Mouse (Mus musculus) midbrain, embryonic 11.5 days (tissue): Measurements from ENCODE around the gene Hnrnpdl. TPM values are rescaled to one million over a fixed set of nuclear protein-coding genes. Genes with fewer than 3 reads are reported as not detected.
A peak's percentile ranks its signal among the peaks of the same experiment; 100 is the strongest.

ENCODE experiments used
- ATAC-seq: fragments of 200-750 bp; cut with Nextera tagmentation; 2 replicates; pipeline ENCODE4 v1.8.0; 2017; ENCODE audit warnings: moderate TSS enrichment, moderate library complexity; ENCODE audit not compliant: low FRiP score
- DNase-seq: peaks from one replicate; pipeline ENCODE4 v3.0.0; 2015; ENCODE audit warnings: low spot score; ENCODE audit errors: missing footprints
- H3K27ac ChIP-seq: fragments of 300-500 bp; sonication (generic); 2 replicates; pipeline ENCODE4 v1.5.1; 2014; ENCODE audit warnings: low read depth, low read length
- H3K27me3 ChIP-seq: fragments of 300-500 bp; sonication (generic); 2 replicates; pipeline ENCODE4 v1.6.1; 2014; ENCODE audit warnings: mild to moderate bottlenecking, low read length, moderate library complexity, mixed read lengths; ENCODE audit not compliant: control insufficient read depth, insufficient read depth
- H3K36me3 ChIP-seq: fragments of 300-500 bp; sonication (generic); 2 replicates; pipeline ENCODE4 v1.6.1; 2014; ENCODE audit warnings: mild to moderate bottlenecking, low read length, moderate library complexity, mixed read lengths; ENCODE audit not compliant: control insufficient read depth, insufficient read depth
- H3K4me1 ChIP-seq: fragments of 300-500 bp; sonication (generic); 2 replicates; pipeline ENCODE4 v1.6.1; 2014; ENCODE audit warnings: low read length; ENCODE audit not compliant: control insufficient read depth, insufficient read depth
- H3K4me2 ChIP-seq: fragments of 300-500 bp; sonication (generic); 2 replicates; pipeline ENCODE4 v1.6.1; 2014; ENCODE audit warnings: mild to moderate bottlenecking, moderate library complexity
- H3K4me3 ChIP-seq: fragments of 300-500 bp; sonication (generic); 2 replicates; pipeline ENCODE4 v1.5.1; 2014; ENCODE audit warnings: low read depth, low read length
- H3K9ac ChIP-seq: fragments of 300-500 bp; sonication (generic); 2 replicates; pipeline ENCODE4 v1.6.1; 2014; ENCODE audit warnings: low read length
- H3K9me3 ChIP-seq: fragments of 300-500 bp; sonication (generic); 2 replicates; pipeline ENCODE4 v1.6.1; 2016; ENCODE audit warnings: low read length; ENCODE audit not compliant: control insufficient read depth
- WGBS: fragments of 180-500 bp; shearing (Covaris S2); extraction: QIAGEN DNeasy Blood & Tissue Kit; methylation state at CpG from one replicate; pipeline ENCODE4 v1.1.7; 2014; 5-methylcytosine and 5-hydroxymethylcytosine counted together
- polyA plus RNA-seq: library from polyadenylated mRNA; unstranded; fragments of >200 nt; fragmentation: Nextera tagmentation; extraction: Ambion mirVana; gene quantifications from 2 replicates; pipeline ENCODE4 v1.2.1, GENCODE M21; 2014

The Hnrnpdl gene
- polyA plus RNA-seq, 1 experiment from 2014 or later, result 289 TPM

GRCm38 (mm10) chr5:100041272-100041671 is 1.8 kb upstream of the Hnrnpdl start:
- ATAC-seq (no peak), DNase-seq (no peak)
- 81% methylated on average over 4 of the region's 4 CpGs for WGBS
- H3K27me3 ChIP-seq, result no peaks in the 10 kb centered on the region
- H3K9ac ChIP-seq, result no peak overlapping the region
- H3K9me3 ChIP-seq, result no peaks in the 10 kb centered on the region
- peaks cover 18% of the 10 kb centered on the region for H3K4me1 ChIP-seq
- H3K36me3 ChIP-seq, result peaks cover 6% of the 10 kb centered on the region
- no peak overlapping the region for H3K27ac ChIP-seq
- no peak overlapping the region for H3K4me3 ChIP-seq
- H3K4me2 ChIP-seq, result no peak overlapping the region

- DNase-seq (peak; percentile 90), ATAC-seq (no peak)
- no peaks in the 10 kb centered on the region for H3K27me3 ChIP-seq
- WGBS, result under 1% methylated on average over 19 of the region's 19 CpGs
- peak overlapping the region; percentile 98 for H3K4me3 ChIP-seq
- H3K36me3 ChIP-seq, result peaks cover 10% of the 10 kb centered on the region
- H3K9ac ChIP-seq, result peak overlapping the region; percentile 100
- peak overlapping the region; percentile 97 for H3K27ac ChIP-seq
- H3K9me3 ChIP-seq, result no peaks in the 10 kb centered on the region
- H3K4me1 ChIP-seq, result peaks cover 23% of the 10 kb centered on the region
- H3K4me2 ChIP-seq, result peak overlapping the region; percentile 82
These were observed 869 bp upstream of the Hnrnpdl start for GRCm38 (mm10) chr5:100040281-100040784.

GRCm38 (mm10) chr5:100038714-100039601 is 506 bp downstream of the Hnrnpdl start:
- Histone ChIP-seq H3K4me2 (peak overlapping the region; percentile 62), H3K36me3 (peaks cover 17% of the 10 kb centered on the region), H3K4me1 (peaks cover 25% of the 10 kb centered on the region), H3K27me3 (no peaks in the 10 kb centered on the region), H3K9me3 (no peaks in the 10 kb centered on the region), H3K9ac (peak overlapping the region; percentile 100), H3K27ac (peak overlapping the region; percentile 97), H3K4me3 (peak overlapping the region; percentile 98)
- WGBS, result 1% methylated on average over 111 of the region's 113 CpGs
- ATAC-seq (peak; percentile 81), DNase-seq (peak; percentile 100)

- peak overlapping the region; percentile 97 for H3K27ac ChIP-seq
- no peaks in the 10 kb centered on the region for H3K9me3 ChIP-seq
- H3K9ac ChIP-seq, result peak overlapping the region; percentile 100
- peak overlapping the region; percentile 98 for H3K4me3 ChIP-seq
- under 1% methylated on average over 45 of the region's 45 CpGs for WGBS
- H3K4me2 ChIP-seq, result peak overlapping the region; percentile 97
- H3K4me1 ChIP-seq, result peaks cover 25% of the 10 kb centered on the region
- ATAC-seq, result peak; percentile 47
- no peaks in the 10 kb centered on the region for H3K27me3 ChIP-seq
- H3K36me3 ChIP-seq, result peaks cover 18% of the 10 kb centered on the region
- peak; percentile 99 for DNase-seq
These were observed 1.3 kb downstream of the Hnrnpdl start for GRCm38 (mm10) chr5:100037965-100038713.

GRCm38 (mm10) chr5:100036681-100037080 is 2.8 kb downstream of the Hnrnpdl start:
- H3K4me3 ChIP-seq, result peak overlapping the region; percentile 98
- H3K4me2 ChIP-seq, result peak overlapping the region; percentile 97
- no peaks in the 10 kb centered on the region for H3K27me3 ChIP-seq
- ATAC-seq, result no peak
- peak overlapping the region; percentile 100 for H3K9ac ChIP-seq
- WGBS, result 28% methylated on average over 7 of the region's 7 CpGs
- peaks cover 25% of the 10 kb centered on the region for H3K4me1 ChIP-seq
- peaks cover 18% of the 10 kb centered on the region for H3K36me3 ChIP-seq
- no peak for DNase-seq
- no peaks in the 10 kb centered on the region for H3K9me3 ChIP-seq
- H3K27ac ChIP-seq, result no peak overlapping the region

- Histone ChIP-seq H3K4me1 (peaks cover 23% of the 10 kb centered on the region), H3K9ac (no peak overlapping the region), H3K4me2 (peak overlapping the region; percentile 97; the same call in 1 of the 2 replicates), H3K9me3 (no peaks in the 10 kb centered on the region), H3K4me3 (peak overlapping the region; percentile 98; the same call in 1 of the 2 replicates), H3K36me3 (peaks cover 18% of the 10 kb centered on the region), H3K27me3 (no peaks in the 10 kb centered on the region), H3K27ac (no peak overlapping the region)
- WGBS, result 62% methylated on average over 7 of the region's 7 CpGs
- no peak for ATAC-seq
- no peak for DNase-seq
These were observed 3.5 kb downstream of the Hnrnpdl start for GRCm38 (mm10) chr5:100035950-100036349.

GRCm38 (mm10) chr5:100032646-100033045 is 6.8 kb downstream of the Hnrnpdl start:
- no peak overlapping the region for H3K4me2 ChIP-seq
- DNase-seq (peak; percentile 91), ATAC-seq (no peak)
- no peaks in the 10 kb centered on the region for H3K27me3 ChIP-seq
- no peak overlapping the region for H3K27ac ChIP-seq
- WGBS, result 74% methylated on average over 3 of the region's 3 CpGs
- peaks cover 18% of the 10 kb centered on the region for H3K4me1 ChIP-seq
- no peaks in the 10 kb centered on the region for H3K9me3 ChIP-seq
- no peak overlapping the region for H3K4me3 ChIP-seq
- H3K36me3 ChIP-seq, result peaks cover 18% of the 10 kb centered on the region
- H3K9ac ChIP-seq, result no peak overlapping the region

- Histone ChIP-seq H3K4me2 (no peak overlapping the region), H3K9me3 (no peaks in the 10 kb centered on the region), H3K36me3 (peaks cover 15% of the 10 kb centered on the region), H3K9ac (no peak overlapping the region), H3K27ac (no peak overlapping the region), H3K4me1 (peaks cover 16% of the 10 kb centered on the region), H3K4me3 (no peak overlapping the region), H3K27me3 (no peaks in the 10 kb centered on the region)
- 92% methylated on average over 2 of the region's 2 CpGs for WGBS
- ATAC-seq (peak; percentile 31; the same call in 1 of the 2 replicates), DNase-seq (peak; percentile 92)
These were observed 7.4 kb downstream of the Hnrnpdl start for GRCm38 (mm10) chr5:100032107-100032506.
